Mouse (Mus musculus) E14TG2a.4 (cell line): ENCODE results near the gene Gm9611.
"Not testable (repeated sequence)": the region's sequence is repeated elsewhere in the genome, so short reads cannot be mapped to it uniquely, and the experiment has no call there.

Source experiments
- H3K27me3 ChIP-seq: 2 replicates; pipeline ENCODE4 v1.6.1; 2014; ENCODE audit warnings: low read length, control low read depth; ENCODE audit not compliant: insufficient read depth
- H3K36me3 ChIP-seq: 2 replicates; pipeline ENCODE4 v1.6.1; 2014; ENCODE audit warnings: low read length, control low read depth; ENCODE audit not compliant: insufficient read depth
- H3K4me1 ChIP-seq: replicated peaks from 2 replicates; pipeline ENCODE4 v1.6.1; 2014; ENCODE audit warnings: low read depth, low read length, control low read depth
- H3K4me3 ChIP-seq: replicated peaks from 2 replicates; pipeline ENCODE4 v1.5.1; 2014; ENCODE audit warnings: mild to moderate bottlenecking, low read length
- H3K9me3 ChIP-seq: 2 replicates; pipeline ENCODE4 v1.6.1; 2014; ENCODE audit warnings: low read length, control low read depth

Gm9611 gene

DNA sequence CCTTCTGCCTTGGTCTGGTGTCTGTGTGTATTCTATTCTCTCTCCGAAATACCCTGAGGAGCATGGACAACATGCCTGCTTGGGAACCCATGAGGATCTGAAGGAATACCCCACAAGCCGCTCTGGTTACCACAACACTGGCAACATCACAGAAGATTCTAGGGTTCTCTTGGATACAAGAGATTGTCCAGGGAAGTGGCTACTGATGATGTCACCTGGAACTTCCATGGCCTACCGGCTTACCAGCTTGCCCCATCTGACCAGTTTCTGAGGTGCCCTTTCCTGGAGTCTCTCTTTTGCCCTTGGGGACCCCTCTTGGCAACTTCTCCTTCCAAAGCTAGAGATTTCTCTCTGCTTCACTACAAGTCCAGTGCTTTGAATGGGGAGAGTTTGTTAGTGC is at the start of gene Gm9611:
Gene Gm9611, minus strand, starts transcription at position 101 of the 400 bp plus-strand sequence.
- H3K27me3 ChIP-seq, H3K36me3 ChIP-seq, H3K9me3 ChIP-seq, H3K4me1 ChIP-seq, H3K4me3 ChIP-seq: not testable (repeated sequence)

- H3K4me3 ChIP-seq, H3K36me3 ChIP-seq, H3K4me1 ChIP-seq, H3K9me3 ChIP-seq, H3K27me3 ChIP-seq: not testable (repeated sequence)
These were observed 12.8 kb upstream of the Gm9611 start, which contains the start of gene Gm7995 for GRCm38 (mm10) chr14:42309910-42310309. Gene Gm7995 (plus strand): TSS chr14:42310210.

DNA sequence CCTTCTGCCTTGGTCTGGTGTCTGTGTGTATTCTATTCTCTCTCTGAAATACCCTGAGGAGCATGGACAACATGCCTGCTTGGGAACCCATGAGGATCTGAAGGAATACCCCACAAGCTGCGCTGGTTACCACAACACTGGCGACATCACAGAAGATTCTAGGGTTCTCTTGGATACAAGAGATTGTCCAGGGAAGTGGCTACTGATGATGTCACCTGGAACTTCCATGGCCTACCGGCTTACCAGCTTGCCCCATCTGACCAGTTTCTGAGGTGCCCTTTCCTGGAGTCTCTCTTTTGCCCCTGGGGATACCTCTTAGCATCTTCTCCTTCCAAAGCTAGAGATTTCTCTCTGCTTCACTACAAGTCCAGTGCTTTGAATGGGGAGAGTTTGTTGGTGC is 37.2 kb downstream of the Gm9611 start, which contains the start of gene Gm17026:
Gene Gm17026, minus strand, starts transcription at position 101 of the 400 bp plus-strand sequence.
- not testable (repeated sequence) for H3K36me3 ChIP-seq, H3K9me3 ChIP-seq, H3K27me3 ChIP-seq, H3K4me3 ChIP-seq, H3K4me1 ChIP-seq
